ENCODE assay signal across 30 mouse cellular contexts in the genomic region with DNA sequence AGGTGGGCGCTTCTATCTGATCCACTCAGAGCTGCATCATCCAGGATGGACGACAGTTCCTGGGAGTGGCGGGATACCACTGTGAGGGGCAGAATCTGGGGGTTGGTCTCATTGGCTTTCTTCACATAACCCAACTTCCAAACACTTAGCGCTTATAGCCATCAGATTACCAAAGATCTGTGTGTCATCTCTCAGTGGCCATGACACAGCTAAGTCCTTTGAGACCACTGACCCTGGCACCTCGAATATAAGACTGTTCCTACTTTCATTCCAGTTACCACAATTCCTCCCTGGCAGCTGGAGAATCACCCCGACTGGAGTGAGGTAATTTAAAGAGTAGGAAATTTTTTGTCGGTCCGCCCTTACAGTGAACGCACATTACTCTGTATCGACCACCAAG.
"Had no signal": no experiment of that assay in that cellular context is flagged by ENCODE, and none has a peak within 500 bp of the region (broad histone marks: within the 10 kb centered on the region; RNA-seq: fewer than 3 reads in every experiment).

No protein-coding gene starts in this region.

- H3K4me3 ChIP-seq: limb, embryonic 10.5 days; limb, embryonic 12.5 days; limb, embryonic 13.5 days; limb, embryonic 15.5 days; liver, embryonic 12.5 days; liver, embryonic 13.5 days; liver, embryonic 15.5 days; lung, embryonic 15.5 days; megakaryocyte, embryonic 14.5 days; midbrain, embryonic 10.5 days; midbrain, embryonic 12.5 days; midbrain, embryonic 13.5 days; myocyte; neural tube, embryonic 12.5 days had no signal

- H3K4me2 ChIP-seq: limb, embryonic 12.5 days; limb, embryonic 13.5 days; limb, embryonic 15.5 days; liver, embryonic 11.5 days; liver, embryonic 12.5 days; liver, embryonic 13.5 days; liver, embryonic 15.5 days; lung, embryonic 14.5 days; lung, embryonic 15.5 days; midbrain, embryonic 12.5 days; midbrain, embryonic 13.5 days; neural tube, embryonic 12.5 days had no signal

- H3K4me1 ChIP-seq: limb, embryonic 12.5 days; limb, embryonic 15.5 days had no signal

- DNase-seq: left cerebral cortex, postnatal 4 days; liver; liver, embryonic 13.5 days; liver, postnatal 0 days; lung, adult 18-20 months; lung, adult 2 months; lung, embryonic 14.5 days; lung, postnatal 10 days; lung, postnatal 14 days; lung, postnatal 36 days; lung, postnatal 4 days; midbrain, embryonic 14.5 days had no signal

- H3K9ac ChIP-seq: limb, embryonic 12.5 days; limb, embryonic 13.5 days; limb, embryonic 15.5 days; liver, embryonic 12.5 days; liver, embryonic 13.5 days; liver, embryonic 14.5 days; liver, embryonic 15.5 days; liver, postnatal 0 days; lung, embryonic 14.5 days; lung, embryonic 15.5 days; midbrain, embryonic 12.5 days; midbrain, embryonic 13.5 days; neural tube, embryonic 12.5 days had no signal

- H3K27me3 ChIP-seq: limb, embryonic 12.5 days; limb, embryonic 13.5 days; limb, embryonic 15.5 days; liver, embryonic 12.5 days; liver, embryonic 13.5 days; liver, embryonic 15.5 days; lung, embryonic 15.5 days; megakaryocyte, embryonic 14.5 days; midbrain, embryonic 12.5 days; midbrain, embryonic 13.5 days; neural tube, embryonic 12.5 days had no signal

- ATAC-seq: liver, embryonic 12.5 days; liver, postnatal 0 days; lung, postnatal 0 days; midbrain, embryonic 13.5 days; midbrain, embryonic 16.5 days had no signal

- H3K27ac ChIP-seq: limb, embryonic 10.5 days; limb, embryonic 12.5 days; limb, embryonic 13.5 days; limb, embryonic 15.5 days; liver, embryonic 12.5 days; liver, embryonic 13.5 days; liver, embryonic 14.5 days; liver, embryonic 15.5 days; lung, embryonic 15.5 days; macrophage; midbrain, embryonic 10.5 days; midbrain, embryonic 12.5 days; midbrain, embryonic 13.5 days; neural tube, embryonic 12.5 days had no signal

- H3K9me3 ChIP-seq: limb, embryonic 10.5 days; limb, embryonic 12.5 days; limb, embryonic 13.5 days; limb, embryonic 15.5 days; liver, embryonic 12.5 days; liver, embryonic 13.5 days; liver, embryonic 15.5 days; lung, embryonic 15.5 days; megakaryocyte, embryonic 14.5 days; midbrain, embryonic 10.5 days; midbrain, embryonic 12.5 days; midbrain, embryonic 13.5 days; neural tube, embryonic 12.5 days had no signal
